Mouse (Mus musculus) mouse embryonic stem cell (cell line): ENCODE data around the gene Ttf1.

Experiments
- in situ Hi-C, 2 experiments: fragments of 300-500 bp; cut with MboI; formaldehyde crosslinking; loops; 1 replicate in 1 of 2; 3 replicates in 1 of 2; pipeline ENCODE4 v1.14.3; 2019 to 2020; ENCODE audit warnings: low sequenced_read_pairs in 2 of 2, low pct_unique_long_range_greater_than_20kb in 1 of 2, mixed read lengths in 1 of 2; ENCODE audit not compliant: unreplicated experiment in 1 of 2

The Ttf1 gene

GRCm38 (mm10) chr2:29060135-29060597 is at the start of gene Ttf1:
Gene Ttf1, plus strand, starts transcription at chr2:29060262.
- in situ Hi-C loops = no loop called here

DNA sequence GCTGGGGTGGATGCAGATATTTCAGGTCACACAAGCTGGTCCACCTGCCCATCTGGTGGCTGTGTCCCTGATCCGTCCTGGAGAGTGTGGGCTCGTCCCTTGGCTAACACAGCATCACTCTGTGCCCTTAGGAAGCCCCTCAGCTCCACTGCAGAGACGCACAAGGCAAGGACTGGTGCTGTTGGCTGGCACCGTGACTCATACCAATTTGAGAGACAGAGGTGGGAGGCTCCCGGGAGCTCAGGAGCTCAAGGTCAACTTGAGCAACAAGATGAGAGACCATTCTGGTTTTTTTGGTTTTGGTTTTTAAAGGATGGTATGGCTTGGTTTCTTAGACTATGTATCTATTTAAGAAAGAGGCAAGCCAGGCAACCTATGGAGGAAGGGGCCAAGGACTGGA is 47.5 kb upstream of the Ttf1 start:
- in situ Hi-C loops = no loop called here

DNA sequence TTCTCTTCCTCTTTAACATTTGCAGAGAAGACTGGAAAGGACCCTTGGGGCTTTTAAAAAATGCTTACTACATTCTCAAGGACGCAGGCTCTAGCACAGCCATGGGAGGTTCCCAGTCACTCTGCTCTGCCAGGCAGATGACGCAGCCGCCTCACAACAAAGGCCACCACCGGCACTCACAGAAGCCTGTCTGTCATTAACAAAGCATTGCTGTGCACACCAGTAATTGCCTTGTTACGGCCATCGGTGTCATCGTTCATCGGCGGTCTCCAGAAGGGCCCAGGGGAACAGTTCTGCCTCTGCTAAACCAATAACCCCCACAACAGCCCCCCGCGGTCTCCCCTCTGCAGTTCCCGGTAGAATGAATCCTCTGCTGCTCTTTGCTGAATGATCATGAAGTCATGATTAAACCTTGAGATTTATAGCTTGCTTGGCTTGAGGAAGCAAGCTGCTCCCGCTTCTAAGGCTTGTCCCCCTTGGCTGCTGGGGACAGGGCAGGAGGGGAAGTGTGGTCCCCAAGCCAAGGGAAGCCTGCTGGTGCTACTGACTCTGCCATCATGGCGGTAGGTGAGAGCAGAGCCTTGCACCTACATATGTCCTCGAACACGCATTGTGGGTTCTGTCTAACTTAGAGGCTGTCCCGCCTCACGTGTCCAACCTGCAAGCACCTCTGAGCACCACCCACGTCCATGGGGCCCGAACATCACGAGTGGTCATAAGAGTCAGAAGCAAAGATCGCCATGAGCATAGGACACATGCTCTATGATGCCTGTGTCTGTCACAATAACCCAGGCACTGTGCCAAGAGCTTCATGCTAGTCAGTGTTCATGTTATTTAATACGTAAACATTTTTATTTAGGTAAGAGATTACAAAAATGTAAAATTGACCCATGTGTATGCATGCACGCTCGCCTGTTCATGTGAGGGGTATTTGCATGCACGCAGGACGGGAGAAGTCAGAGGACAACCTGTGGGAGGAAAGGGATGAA is 43.2 kb upstream of the Ttf1 start:
- in situ Hi-C loops = no loop called here

DNA sequence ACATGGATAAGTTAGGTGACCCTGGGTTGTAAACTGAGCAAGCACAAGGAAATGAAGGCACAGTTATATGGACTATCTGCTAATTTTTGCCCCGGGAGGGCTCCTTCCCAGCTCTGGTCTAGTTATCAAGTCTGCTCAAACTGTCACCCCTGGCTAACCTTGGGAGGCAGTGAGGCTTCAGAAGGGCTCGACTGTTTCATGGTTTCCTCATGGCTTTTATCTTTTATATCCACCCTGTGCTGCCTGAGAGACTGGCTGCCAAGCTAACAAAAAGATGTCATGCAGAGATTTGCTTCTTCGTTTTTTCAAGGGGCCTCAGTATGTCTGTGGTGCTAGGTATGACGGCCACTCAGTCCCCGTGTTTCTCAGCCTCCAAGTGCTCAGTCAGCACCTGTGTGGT is 41.4 kb upstream of the Ttf1 start:
- in situ Hi-C loops = no loop called here

GRCm38 (mm10) chr2:29021025-29021424 is 39.0 kb upstream of the Ttf1 start:
- in situ Hi-C loops = no loop called here

DNA sequence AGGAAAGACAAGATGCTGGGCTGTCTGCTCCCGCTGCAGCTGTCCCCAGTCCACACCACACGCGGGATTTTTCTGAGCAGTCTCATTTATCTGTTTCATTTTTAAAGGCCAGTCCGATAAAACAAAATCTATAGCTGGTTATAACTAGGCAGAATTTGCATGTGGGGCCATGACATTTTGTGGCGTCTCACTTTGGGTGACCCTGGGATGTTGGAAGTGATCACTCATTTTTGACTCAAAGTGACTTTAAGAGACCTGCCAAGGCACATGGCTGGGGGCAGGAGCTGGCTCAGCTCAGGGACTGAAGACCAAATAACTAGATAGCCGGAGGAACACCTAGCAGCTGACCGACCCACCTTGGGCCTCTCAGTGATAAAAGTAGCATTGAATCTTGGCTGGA is 37.1 kb upstream of the Ttf1 start:
- in situ Hi-C loops = no loop called here

- in situ Hi-C loops = no loop called here
Observed at GRCm38 (mm10) chr2:29025284-29025683, 34.8 kb upstream of the Ttf1 start.

DNA sequence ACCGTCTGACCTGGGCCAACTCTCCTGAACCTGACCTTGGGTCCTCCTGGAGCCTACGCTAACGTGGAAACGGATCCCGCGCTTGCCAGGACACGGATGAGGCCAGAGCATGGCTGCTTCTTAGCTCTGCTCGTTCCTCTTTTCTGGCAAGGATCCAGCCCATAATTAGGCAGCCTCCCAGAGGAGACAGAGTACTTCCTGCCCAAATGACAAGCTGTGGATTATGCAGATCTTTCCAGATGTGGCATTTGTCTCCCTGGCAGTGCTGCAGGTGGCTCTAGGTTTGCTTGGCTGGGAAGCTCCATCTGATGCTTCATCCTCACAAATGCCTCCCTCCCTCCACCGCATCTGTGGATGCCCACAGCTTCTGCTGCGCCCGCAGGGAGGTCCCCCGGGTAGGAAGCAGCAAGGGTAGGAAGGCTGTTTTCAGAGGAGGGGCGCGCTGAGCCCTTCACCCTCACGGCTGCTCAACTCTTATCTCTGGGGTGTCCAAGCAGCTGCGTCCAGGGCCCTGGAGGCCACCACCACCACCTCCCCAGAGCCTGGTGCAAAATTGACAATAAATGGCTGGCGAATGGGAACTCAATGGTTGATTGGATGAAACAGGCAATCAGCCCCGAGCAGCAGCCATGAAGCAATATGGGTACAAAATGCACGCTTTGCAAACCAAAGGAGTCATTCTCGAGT is 29.9 kb upstream of the Ttf1 start:
- in situ Hi-C loops = no loop called here

DNA sequence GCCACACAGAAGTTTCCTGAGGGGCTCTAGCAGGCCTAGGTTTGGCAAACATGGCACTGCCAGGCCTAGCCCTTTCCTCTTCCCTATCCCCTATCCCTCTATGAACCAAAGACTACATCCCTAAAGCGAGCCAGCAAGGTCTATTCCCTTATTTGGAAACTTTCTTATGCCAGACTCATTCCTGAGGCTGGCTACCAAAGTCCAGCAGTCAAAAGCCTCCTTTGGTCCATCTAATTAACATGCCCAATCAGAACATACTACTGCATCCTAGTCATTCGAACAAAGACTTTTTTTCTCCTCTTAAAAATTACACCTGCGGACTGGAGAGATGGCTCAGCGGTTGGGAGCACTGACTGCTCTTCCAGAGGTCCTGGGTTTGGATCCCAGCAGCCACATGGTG is 28.1 kb upstream of the Ttf1 start:
- in situ Hi-C loops = no loop called here

DNA sequence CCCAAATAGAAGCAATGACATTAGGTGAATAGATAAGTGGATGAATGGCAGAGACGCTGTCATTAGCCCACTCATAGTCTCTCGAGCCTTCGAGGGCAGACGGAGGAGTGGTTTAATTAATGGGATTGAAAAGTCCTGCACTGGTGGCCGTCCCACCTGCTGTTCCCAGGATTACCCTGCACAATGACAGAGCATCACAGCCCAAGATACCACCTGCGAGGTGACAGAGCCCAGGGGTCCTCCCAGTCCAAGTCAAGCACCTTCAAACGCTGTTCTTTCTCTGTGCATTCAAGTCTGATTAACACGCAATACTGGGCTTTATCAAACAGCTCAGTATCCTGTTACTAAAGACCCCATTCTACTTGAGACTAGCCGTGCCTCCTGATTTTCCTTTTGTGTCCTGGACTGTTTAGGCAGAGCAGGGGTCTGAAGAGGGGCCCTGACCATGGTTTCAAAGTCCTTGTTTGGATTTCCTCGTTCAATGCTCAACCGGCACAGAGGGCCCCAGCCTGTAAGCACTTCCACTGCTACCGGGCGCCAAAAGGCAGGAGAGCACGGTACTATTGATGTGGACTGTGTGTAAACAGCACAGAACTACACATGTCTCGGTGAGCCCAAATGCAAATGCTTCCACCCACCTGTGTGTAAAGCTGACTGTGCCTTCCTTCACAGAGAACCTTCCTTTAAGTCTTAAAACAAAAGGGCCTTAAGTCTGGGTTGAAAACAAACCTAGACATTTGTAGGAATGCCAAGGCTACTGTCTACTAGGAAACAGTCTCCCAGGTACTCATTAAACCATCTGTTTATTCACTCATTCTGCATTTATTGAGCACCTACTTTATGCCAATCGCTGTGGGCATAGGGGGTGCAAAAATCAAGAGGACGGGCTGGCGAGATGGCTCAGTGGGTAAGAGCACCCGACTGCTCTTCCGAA is 25.3 kb upstream of the Ttf1 start:
- in situ Hi-C loops = no loop called here

DNA sequence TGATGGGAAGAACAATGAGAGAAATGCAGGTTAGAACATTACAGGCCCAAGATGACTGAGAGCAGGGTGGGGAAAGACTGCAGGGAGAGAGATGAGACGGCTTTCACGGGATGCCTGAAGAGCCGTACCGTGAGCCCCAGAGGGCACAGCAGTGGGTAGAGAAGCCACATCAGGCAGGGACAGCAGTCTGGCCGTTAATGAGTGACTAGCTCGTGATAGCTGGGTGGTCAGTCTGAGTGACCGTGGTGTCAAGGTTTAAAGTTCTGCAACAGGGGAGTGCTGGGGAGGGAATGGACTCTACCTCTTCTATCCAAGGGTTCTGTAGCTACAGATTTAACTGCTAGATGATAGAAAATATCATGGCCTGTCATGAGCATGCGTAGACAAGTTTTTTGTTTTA is 24.4 kb upstream of the Ttf1 start:
- in situ Hi-C loops = no loop called here

GRCm38 (mm10) chr2:29039741-29040140 is 20.3 kb upstream of the Ttf1 start:
- in situ Hi-C loops = no loop called here

GRCm38 (mm10) chr2:29040594-29041476 is 19.2 kb upstream of the Ttf1 start:
- in situ Hi-C loops = no loop called here

DNA sequence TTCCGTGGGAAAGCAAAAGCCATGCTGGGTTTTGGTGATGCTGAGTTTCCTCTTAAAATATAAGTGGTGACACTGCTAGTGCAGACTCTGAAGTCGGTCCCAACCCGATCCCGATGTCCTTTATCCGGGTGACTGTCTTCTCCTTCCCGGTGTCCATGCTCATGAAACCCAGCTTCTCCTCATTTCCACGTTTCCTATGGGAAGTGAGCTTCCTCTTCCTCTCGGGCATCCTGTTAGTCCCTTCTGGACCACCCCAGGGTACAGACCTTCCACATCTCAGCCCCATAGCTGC is 18.6 kb upstream of the Ttf1 start:
- in situ Hi-C loops = no loop called here

DNA sequence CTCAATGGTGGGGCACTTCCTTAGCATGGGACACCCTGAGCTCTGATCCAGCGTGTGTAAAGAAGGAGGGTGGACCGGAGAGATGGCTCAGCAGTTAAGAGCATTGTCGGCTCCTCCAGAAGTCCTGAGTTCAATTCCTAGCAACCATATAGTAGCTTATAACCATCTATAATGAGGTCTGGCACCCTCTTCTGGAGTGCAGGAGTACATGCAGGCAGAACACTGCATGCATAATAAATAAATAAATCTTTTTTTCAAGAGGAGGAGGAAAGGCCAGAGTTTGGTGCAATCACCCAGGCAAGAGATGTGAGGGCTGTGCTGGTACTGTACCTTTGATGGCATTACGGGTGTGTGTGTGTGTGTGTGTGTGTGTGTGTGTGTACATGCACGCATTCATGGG is 17.9 kb upstream of the Ttf1 start:
- in situ Hi-C loops = no loop called here

- in situ Hi-C loops = no loop called here
Observed at GRCm38 (mm10) chr2:29046151-29046550, 13.9 kb upstream of the Ttf1 start.

DNA sequence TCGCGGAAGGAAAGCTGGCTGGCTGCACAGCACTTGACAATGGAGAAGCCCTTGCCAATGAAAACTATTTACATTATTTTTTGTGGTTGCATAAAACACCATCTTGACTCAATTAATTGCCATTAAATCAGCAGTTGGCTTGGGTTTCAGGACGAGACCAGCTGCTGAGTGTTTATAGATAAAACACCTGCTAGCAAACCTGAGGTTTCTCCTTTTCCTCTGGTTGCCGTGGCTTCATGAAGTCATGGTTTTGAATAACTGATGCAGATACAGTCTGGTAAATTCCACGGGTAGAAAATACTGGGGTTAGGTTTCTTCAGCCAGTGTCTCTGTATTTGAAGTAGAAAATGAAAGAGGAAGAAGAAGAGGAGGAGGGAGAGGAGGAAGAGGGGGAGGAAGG is 8.1 kb upstream of the Ttf1 start:
- in situ Hi-C loops = loop anchor here (5.0 to 10.0 kb wide), 2 partner anchors 130 to 297 kb away; no protein-coding TSS in a partner anchor

- in situ Hi-C loops = loop anchor here (5.0 to 10.0 kb wide), 2 partner anchors 131 to 298 kb away; no protein-coding TSS in a partner anchor
Observed at GRCm38 (mm10) chr2:29052943-29053454, 7.1 kb upstream of the Ttf1 start.
